Mouse (Mus musculus) MEL (cell line): ENCODE results near the gene Baat. TPM values are rescaled to one million over a fixed set of nuclear protein-coding genes. Genes with fewer than 3 reads are reported as not detected.

Experiments used
- DNase-seq: peaks from one replicate; pipeline ENCODE4 v3.0.0; 2011; ENCODE audit warnings: low read depth, low spot score
- H3K27ac ChIP-seq: 2 replicates; pipeline ENCODE4 v1.5.1; 2012; ENCODE audit warnings: low read depth, mild to moderate bottlenecking, control low read depth, low read length, moderate library complexity; ENCODE audit not compliant: control insufficient read depth
- H3K27me3 ChIP-seq, 2 experiments: fragments of 150-350 bp in 1 of 2; sonication (generic) in 1 of 2; 2 replicates each; pipeline ENCODE4 v1.6.1; 2012; ENCODE audit warnings: low read length in 2 of 2, mild to moderate bottlenecking in 2 of 2, improper control_type of control experiment in 1 of 2, moderate library complexity in 1 of 2; ENCODE audit not compliant: insufficient read depth in 2 of 2, control insufficient read depth in 1 of 2
- H3K36me3 ChIP-seq, 2 experiments: 2 replicates each; pipeline ENCODE4 v1.6.1; 2012 to 2014; ENCODE audit warnings: low read length in 2 of 2, improper control_type of control experiment in 1 of 2, inconsistent platforms in 1 of 2, mild to moderate bottlenecking in 1 of 2; ENCODE audit not compliant: insufficient read depth in 2 of 2, control insufficient read depth in 1 of 2
- H3K4me1 ChIP-seq, 2 experiments: fragments of 150-350 bp in 1 of 2; sonication (generic) in 1 of 2; 2 replicates each; pipeline ENCODE4 v1.6.1; 2012; ENCODE audit warnings: low read length in 2 of 2, improper control_type of control experiment in 1 of 2, mild to moderate bottlenecking in 1 of 2; ENCODE audit not compliant: insufficient read depth in 2 of 2, control insufficient read depth in 1 of 2
- H3K4me3 ChIP-seq, 2 experiments: fragments of 150-350 bp in 1 of 2; sonication (generic) in 1 of 2; 2 replicates each; pipeline ENCODE4 v1.5.1; 2012; ENCODE audit warnings: low read depth in 2 of 2, low read length in 2 of 2, mild to moderate bottlenecking in 2 of 2, moderate library complexity in 2 of 2, control low read depth in 1 of 2, improper control_type of control experiment in 1 of 2; ENCODE audit not compliant: control insufficient read depth in 1 of 2, insufficient read depth in 1 of 2
- H3K79me2 ChIP-seq: 2 replicates; pipeline ENCODE4 v1.6.1; 2012; ENCODE audit warnings: mild to moderate bottlenecking, low read length, moderate library complexity; ENCODE audit not compliant: control insufficient read depth, poor library complexity, insufficient read depth
- H3K9ac ChIP-seq: 2 replicates; pipeline ENCODE4 v1.6.1; 2012; ENCODE audit warnings: low read depth, mild to moderate bottlenecking, control low read depth, low read length, moderate library complexity; ENCODE audit not compliant: control insufficient read depth, poor library complexity, severe bottlenecking
- H3K9me3 ChIP-seq: fragments of 150-350 bp; sonication (generic); replicated peaks from 2 replicates; pipeline ENCODE4 v1.6.1; 2012; ENCODE audit warnings: mild to moderate bottlenecking, low read length, improper control_type of control experiment, moderate library complexity; ENCODE audit not compliant: insufficient read depth
- BHLHE40 ChIP-seq: IDR thresholded peaks from 2 replicates; pipeline ENCODE4 v1.6.1; 2012; ENCODE audit warnings: low read depth, mild to moderate bottlenecking, inconsistent platforms, low read length, improper control_type of control experiment, borderline replicate concordance
- CTCF ChIP-seq, 3 experiments: IDR thresholded peaks in 2 of 3; conservative IDR thresholded peaks in 1 of 3; 2 replicates each; pipeline ENCODE4 v1.5.1; 2011 to 2012; ENCODE audit warnings: low read length in 3 of 3, low read depth in 2 of 3, mild to moderate bottlenecking in 2 of 3, improper control_type of control experiment in 1 of 3, inconsistent platforms in 1 of 3, mixed read lengths in 1 of 3, moderate library complexity in 1 of 3; ENCODE audit not compliant: control insufficient read depth in 1 of 3, insufficient read depth in 1 of 3, poor library complexity in 1 of 3, severe bottlenecking in 1 of 3
- GATA1 ChIP-seq: IDR thresholded peaks from 2 replicates; pipeline ENCODE4 v1.6.1; 2011; ENCODE audit warnings: low read depth, low read length, improper control_type of control experiment
- JUND ChIP-seq: IDR thresholded peaks from 2 replicates; pipeline ENCODE4 v1.6.1; 2011; ENCODE audit warnings: low read depth, mild to moderate bottlenecking, improper control_type of control experiment, low read length
- KAT2A ChIP-seq: conservative IDR thresholded peaks from 2 replicates; pipeline ENCODE4 v1.6.1; 2012; ENCODE audit warnings: low read depth, low read length, improper control_type of control experiment, inconsistent platforms
- MAZ ChIP-seq: IDR thresholded peaks from 2 replicates; pipeline ENCODE4 v1.6.1; 2012; ENCODE audit warnings: low read depth, mild to moderate bottlenecking, inconsistent platforms, low read length, improper control_type of control experiment
- MEF2A ChIP-seq: IDR thresholded peaks from 2 replicates; pipeline ENCODE4 v1.6.1; 2014; ENCODE audit warnings: low read depth, mild to moderate bottlenecking, inconsistent platforms, low read length, improper control_type of control experiment; ENCODE audit not compliant: poor library complexity, insufficient replicate concordance, severe bottlenecking; ENCODE audit errors: extremely low read depth
- MXI1 ChIP-seq: IDR thresholded peaks from 2 replicates; pipeline ENCODE4 v1.6.1; 2011; ENCODE audit warnings: mild to moderate bottlenecking, low read depth, low read length, improper control_type of control experiment
- NELFE ChIP-seq: IDR thresholded peaks from 2 replicates; pipeline ENCODE4 v1.6.1; 2011; ENCODE audit warnings: low read depth, low read length, improper control_type of control experiment
- RAD21 ChIP-seq: IDR thresholded peaks from 2 replicates; pipeline ENCODE4 v1.6.1; 2011; ENCODE audit warnings: mild to moderate bottlenecking, low read depth, low read length, improper control_type of control experiment
- TAL1 ChIP-seq: IDR thresholded peaks from 2 replicates; pipeline ENCODE4 v1.6.1; 2012; ENCODE audit warnings: mild to moderate bottlenecking, inconsistent platforms, low read length, moderate library complexity, mixed read lengths
- UBTF ChIP-seq: IDR thresholded peaks from 2 replicates; pipeline ENCODE4 v1.6.1; 2012; ENCODE audit warnings: low read depth, mild to moderate bottlenecking, inconsistent platforms, low read length, improper control_type of control experiment, moderate library complexity, borderline replicate concordance; ENCODE audit not compliant: insufficient read depth
- ZC3H11A ChIP-seq: IDR thresholded peaks from 2 replicates; pipeline ENCODE4 v1.6.1; 2012; ENCODE audit warnings: low read depth, mild to moderate bottlenecking, inconsistent platforms, low read length, improper control_type of control experiment
- ZKSCAN1 ChIP-seq: IDR thresholded peaks from 2 replicates; pipeline ENCODE4 v1.6.1; 2012; ENCODE audit warnings: low read depth, mild to moderate bottlenecking, inconsistent platforms, low read length, improper control_type of control experiment, moderate library complexity
- ZNF384 ChIP-seq: IDR thresholded peaks from 2 replicates; pipeline ENCODE4 v1.6.1; 2012; ENCODE audit warnings: low read depth, mild to moderate bottlenecking, inconsistent platforms, low read length, improper control_type of control experiment
- polyA plus RNA-seq, 2 experiments: library from polyadenylated mRNA; stranded (reverse) in 1 of 2; unstranded in 1 of 2; fragments of >175 nt in 1 of 2; fragments of >200 nt in 1 of 2; gene quantifications; 2 replicates each; pipeline versions ENCODE4 v1.2.1 to v1.2.4; 2012; ENCODE audit warnings: low replicate concordance in 2 of 2, low read depth in 1 of 2; ENCODE audit not compliant: insufficient read length in 2 of 2, insufficient read depth in 1 of 2, missing spikeins in 1 of 2
- total RNA-seq: library from RNA; depleted of rRNA; stranded (reverse); fragments of 300-350 nt; gene quantifications from 2 replicates; pipeline ENCODE4 v1.2.3, GENCODE M21; 2012

Gene Baat
- total and polyA plus RNA-seq, 3 experiments = 0.15 TPM; not detected in 2

DNA sequence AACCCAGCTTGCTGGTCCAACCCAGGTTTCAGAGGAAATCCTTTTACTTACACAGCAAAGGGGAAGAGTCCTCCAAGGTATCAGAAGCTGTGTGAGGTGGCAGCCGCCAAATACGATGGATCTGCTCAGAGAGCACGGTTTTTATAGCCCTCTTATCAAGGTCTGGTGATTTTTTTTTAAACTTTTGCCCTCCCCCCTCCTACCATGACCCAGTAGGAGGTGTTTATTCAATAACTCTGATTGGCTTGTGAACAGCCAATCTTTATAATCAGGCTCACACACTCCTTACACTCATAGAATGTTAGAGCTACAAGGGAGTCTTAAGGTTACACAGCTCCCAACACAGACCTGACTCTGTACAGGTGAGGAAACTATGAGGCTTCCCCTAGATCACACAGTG, 43.0 kb upstream of the Baat start, which contains the start of gene Aldob:
Aldob (minus strand) TSS at position 164 of the 400 bp plus-strand sequence.
- Histone ChIP-seq H3K36me3 (no peaks in the 10 kb centered on the region), H3K4me1 (no peaks in the 10 kb centered on the region), H3K27me3 (peaks cover 2 to 4% of the 10 kb centered on the region in 2 experiments; a peak in 3 of 4 replicates), H3K27ac (no peak within 1 kb of the TSS), H3K4me3 (no peak within 1 kb of the TSS), H3K9ac (no peak within 1 kb of the TSS), H3K79me2 (no peaks in the 10 kb centered on the region), H3K9me3 (no peaks in the 10 kb centered on the region)
- no peak for TF ChIP-seq RAD21
- TF ChIP-seq TAL1 = no peak
- no peak for DNase-seq

DNA sequence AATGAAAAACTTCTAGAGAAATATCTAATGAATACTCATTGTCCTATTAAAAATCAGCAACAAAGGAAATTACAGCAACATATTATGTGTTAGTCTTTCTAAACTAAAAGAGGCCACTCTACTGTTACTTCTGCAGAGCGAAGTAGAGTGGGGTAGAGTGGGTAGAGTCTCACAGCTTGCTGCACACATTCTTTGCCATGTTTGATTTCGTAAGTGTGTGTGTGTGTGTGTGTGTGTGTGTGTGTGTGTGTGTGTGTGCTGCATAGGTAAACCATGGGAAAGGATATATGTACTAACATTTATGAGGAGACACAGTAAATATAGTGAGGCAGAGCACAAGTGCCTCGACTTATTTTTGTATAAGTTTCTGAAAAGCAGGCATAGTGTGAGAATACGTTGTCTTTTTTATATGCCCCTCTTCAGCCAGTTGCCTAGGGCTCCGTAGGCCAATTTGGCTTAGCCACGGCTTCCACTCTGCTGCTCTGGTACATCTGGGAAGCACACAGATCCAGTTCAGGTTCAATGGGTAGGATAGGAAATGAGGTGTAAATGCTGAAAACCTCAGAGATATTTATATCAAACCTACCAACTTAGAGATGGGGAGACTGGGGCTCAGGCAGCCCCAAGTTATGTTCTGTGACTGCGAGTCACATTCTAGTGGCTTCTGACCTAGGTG, 41.3 kb upstream of the Baat start:
- H3K36me3 ChIP-seq = no peaks in the 10 kb centered on the region
- H3K4me3 ChIP-seq = no peak overlapping the region
- H3K9me3 ChIP-seq = no peaks in the 10 kb centered on the region
- H3K79me2 ChIP-seq = no peaks in the 10 kb centered on the region
- H3K9ac ChIP-seq = no peak overlapping the region
- DNase-seq = no peak
- H3K27me3 ChIP-seq = peaks cover 2 to 4% of the 10 kb centered on the region in 2 experiments; a peak in 3 of 4 replicates
- H3K4me1 ChIP-seq = no peaks in the 10 kb centered on the region
- H3K27ac ChIP-seq = no peak overlapping the region
- TF ChIP-seq ZC3H11A (no peak), NELFE (no peak), MEF2A (no peak), MXI1 (no peak), ZNF384 (no peak), GATA1 (no peak), BHLHE40 (no peak)
- TF ChIP-seq, all 39 proteins: peak for 0

DNA sequence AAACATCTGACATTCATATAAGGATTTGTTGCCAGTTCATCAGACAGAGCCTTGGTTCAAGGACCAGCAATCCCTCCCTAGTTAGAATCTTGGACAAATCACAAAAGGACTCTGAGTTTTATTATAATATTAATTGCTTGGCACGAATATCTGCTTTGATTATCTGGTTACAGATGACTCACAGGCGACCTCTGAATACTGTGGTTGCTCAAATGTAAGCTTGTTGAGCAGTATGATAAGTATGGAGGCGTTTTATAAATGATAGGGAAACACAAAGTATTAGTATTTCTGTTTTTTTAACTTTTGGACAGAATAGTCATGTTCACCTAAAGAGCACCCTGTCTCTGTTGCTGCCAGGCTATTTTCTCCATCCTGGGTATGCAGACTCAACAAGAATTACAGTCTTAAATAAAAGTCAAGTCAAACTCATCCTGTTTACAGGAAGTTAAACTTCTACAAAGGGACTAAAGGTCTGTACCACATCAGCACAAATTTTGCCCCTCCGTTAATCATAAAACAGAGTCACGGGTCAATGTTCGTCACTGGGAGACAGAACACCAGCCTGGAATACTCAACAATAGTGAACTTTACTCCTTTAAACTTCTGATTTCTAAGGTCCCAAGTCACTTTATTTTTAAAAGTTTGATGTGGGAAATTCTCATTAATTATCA, 40.7 kb upstream of the Baat start:
- no peak overlapping the region for H3K4me3 ChIP-seq
- TF ChIP-seq JUND (no peak), CTCF (IDR thresholded peaks at IDR 0.05 in 2 of 3, conservative IDR thresholded peaks at IDR 0.05 in 1 of 3; ENCODE audit: control insufficient read depth in 1 of 3, insufficient read depth in 1 of 3, low read depth in 2 of 3, low read length in 3 of 3, poor library complexity in 1 of 3, severe bottlenecking in 1 of 3) (no peak), UBTF (no peak), MXI1 (no peak), MAZ (no peak), ZKSCAN1 (no peak), ZNF384 (no peak), KAT2A (no peak)
- TF ChIP-seq, all 39 proteins: peak for 0
- no peak for DNase-seq
- Histone ChIP-seq H3K4me1 (no peaks in the 10 kb centered on the region), H3K36me3 (no peaks in the 10 kb centered on the region), H3K9me3 (no peaks in the 10 kb centered on the region), H3K27ac (no peak overlapping the region), H3K27me3 (peaks cover 2 to 4% of the 10 kb centered on the region in 2 experiments; a peak in 3 of 4 replicates), H3K9ac (no peak overlapping the region), H3K79me2 (no peaks in the 10 kb centered on the region)
